Mouse (Mus musculus): ENCODE data around the gene Chit1. TPM values are rescaled to one million over a fixed set of nuclear protein-coding genes. Genes with fewer than 3 reads are reported as not detected.

The Chit1 gene
- polyA plus RNA-seq, 3 experiments from 2014 or later = not detected

GRCm38 (mm10) chr1:134079477-134080163, 31.4 kb upstream of the Chit1 start:
- ATAC-seq = peak; percentile 13

GRCm38 (mm10) chr1:134080406-134080805, 30.6 kb upstream of the Chit1 start:
- ATAC-seq = no peak

DNA sequence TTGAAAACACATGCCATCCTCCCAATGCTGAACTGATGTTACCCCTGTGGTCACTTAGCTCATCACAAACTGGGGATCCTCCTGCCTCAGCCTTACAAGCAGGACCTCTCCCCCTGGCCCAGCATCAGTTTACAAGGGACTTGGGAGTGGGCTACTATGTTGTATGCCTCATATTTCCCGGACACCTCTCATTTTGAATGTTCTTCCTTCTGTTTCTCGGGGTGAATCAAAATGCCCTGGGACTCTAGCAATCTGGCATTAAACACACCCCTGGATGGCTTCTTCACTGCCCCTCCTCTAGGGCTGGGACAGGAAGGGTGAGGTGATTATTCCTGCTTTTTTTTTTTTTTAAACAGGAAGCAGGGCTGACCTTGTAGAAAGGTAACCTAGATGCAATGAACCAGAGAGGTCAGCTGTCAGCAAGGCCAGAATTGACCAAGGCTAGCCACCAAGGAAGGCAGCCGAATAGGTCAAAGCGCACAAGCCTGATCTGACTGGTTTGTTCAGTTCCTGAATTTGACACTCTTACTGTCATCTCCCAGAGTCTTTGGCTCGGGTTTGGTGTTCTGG, 30.1 kb upstream of the Chit1 start:
- no peak for ATAC-seq

- no peak for ATAC-seq
These were observed 28.0 kb upstream of the Chit1 start for GRCm38 (mm10) chr1:134082987-134083516.

- ATAC-seq = no peak
These were observed 27.4 kb upstream of the Chit1 start for GRCm38 (mm10) chr1:134083676-134084075.

- no peak for ATAC-seq
These were observed 26.9 kb upstream of the Chit1 start for GRCm38 (mm10) chr1:134084128-134084527.

GRCm38 (mm10) chr1:134086017-134086416, 25.0 kb upstream of the Chit1 start:
- ATAC-seq = no peak

DNA sequence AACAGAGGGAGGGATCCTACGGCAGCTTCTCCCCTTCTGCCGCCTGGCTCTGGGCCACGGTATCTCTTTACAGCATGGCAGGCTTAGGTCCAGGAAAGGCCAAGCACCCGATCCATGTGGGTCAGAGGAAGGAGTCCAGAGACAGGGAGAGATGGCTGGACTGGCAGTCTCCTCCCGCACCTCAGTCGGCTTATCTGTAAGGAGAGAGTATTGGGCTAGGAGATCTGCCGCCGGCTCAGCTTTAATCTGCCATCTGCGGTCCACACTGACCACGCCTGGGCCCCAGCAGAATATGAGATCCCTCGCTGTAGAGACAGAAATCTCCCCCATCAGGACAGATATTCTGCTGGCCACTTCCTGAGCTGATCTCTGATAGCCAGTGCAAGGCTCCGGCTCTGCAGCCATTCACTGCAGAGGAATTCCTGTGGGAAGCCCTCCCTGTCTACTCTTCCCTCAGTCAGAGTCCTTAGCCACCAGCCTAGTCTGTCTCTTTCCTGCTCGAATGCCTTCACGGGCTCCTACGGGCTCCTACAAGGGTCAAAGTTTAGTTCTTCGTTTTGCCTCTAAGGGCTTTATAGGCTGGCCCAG, 24.1 kb upstream of the Chit1 start:
- ATAC-seq = no peak

GRCm38 (mm10) chr1:134089074-134089473, 22.0 kb upstream of the Chit1 start:
- no peak for ATAC-seq

GRCm38 (mm10) chr1:134091851-134092250, 19.2 kb upstream of the Chit1 start:
- ATAC-seq = no peak

- ATAC-seq = no peak
These were observed 18.7 kb upstream of the Chit1 start for GRCm38 (mm10) chr1:134092368-134092767.

DNA sequence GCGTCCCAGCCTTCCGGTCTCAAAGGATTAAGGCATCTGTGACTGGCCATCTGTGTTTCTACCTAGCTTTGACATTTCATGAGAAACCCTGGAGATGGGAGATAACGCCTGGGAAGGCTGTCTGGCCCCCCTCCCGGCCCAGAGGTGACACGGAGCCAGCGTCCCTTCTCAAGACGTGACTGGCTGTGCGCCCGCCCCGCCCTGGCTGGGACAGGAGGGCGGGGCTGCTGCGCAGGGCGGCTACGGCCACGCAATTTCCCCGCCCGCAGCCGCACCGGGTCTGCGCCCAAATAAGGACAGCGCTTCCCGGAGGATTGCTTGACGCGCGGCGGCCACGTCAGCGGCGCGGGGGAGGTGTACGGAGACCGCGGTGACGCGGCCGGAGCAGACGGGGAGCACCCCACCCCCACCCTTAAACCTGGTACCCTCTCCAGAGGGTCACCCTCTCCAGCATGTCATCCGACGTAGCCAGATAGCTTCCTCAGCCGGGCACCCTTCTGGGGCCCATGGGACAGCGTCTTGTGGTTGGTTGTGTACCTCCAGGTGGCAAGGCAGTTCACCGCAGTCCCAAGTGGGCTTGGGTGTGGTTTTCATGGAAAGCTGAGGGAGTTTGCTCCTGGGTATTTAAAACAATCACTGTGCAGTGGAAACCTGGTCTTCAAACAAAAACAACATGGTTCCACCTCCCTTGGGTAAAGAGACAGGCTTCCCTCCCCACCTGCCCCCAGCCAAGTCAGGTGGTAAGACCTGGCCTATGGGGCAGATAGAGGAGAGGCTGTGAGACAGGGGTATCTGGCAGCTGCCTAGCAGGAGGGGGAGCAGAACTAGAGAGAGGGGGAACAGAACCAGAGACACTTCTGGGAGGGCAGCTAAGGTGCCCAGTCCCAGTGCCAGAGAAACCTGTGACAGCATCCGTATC, 17.9 kb upstream of the Chit1 start:
- ATAC-seq = peak; percentile 84

GRCm38 (mm10) chr1:134093771-134094526, 17.1 kb upstream of the Chit1 start:
- ATAC-seq = peak; percentile 53

GRCm38 (mm10) chr1:134095033-134095612, 15.9 kb upstream of the Chit1 start:
- no peak for ATAC-seq

- ATAC-seq = no peak
These were observed 15.3 kb upstream of the Chit1 start for GRCm38 (mm10) chr1:134095721-134096120.

DNA sequence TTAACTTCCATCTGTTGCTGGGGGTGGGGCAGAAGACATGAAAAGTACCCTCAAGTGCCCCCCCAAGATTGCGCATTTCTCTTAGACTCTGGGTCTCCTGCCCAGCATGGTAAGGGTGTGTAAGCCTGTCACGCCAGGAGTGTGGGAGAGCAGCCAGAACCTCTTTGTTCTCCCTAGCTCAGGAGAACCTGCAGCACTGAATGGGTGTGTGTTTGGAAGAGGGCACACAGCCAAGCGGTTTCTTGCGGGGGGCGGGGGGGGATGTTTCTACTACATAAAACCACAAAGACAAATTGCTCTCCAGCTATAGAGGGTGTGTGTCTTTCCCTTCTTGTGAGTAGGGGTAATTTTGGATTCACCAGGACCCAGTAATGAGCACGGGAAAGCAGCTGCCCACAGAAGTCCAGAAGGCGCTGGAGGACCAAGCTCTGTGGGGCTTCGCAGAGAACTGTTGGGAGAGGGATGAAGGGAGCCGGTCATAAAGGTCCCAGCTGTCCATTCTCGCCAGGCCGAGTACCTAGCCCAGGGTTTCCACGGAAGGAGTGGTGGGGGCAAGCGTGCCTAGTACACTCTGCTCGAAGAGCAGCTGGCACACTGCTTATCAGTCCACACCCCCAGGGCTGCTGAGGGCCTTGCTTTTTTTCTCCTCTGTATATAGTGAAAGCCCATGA, 14.6 kb upstream of the Chit1 start:
- ATAC-seq = no peak

DNA sequence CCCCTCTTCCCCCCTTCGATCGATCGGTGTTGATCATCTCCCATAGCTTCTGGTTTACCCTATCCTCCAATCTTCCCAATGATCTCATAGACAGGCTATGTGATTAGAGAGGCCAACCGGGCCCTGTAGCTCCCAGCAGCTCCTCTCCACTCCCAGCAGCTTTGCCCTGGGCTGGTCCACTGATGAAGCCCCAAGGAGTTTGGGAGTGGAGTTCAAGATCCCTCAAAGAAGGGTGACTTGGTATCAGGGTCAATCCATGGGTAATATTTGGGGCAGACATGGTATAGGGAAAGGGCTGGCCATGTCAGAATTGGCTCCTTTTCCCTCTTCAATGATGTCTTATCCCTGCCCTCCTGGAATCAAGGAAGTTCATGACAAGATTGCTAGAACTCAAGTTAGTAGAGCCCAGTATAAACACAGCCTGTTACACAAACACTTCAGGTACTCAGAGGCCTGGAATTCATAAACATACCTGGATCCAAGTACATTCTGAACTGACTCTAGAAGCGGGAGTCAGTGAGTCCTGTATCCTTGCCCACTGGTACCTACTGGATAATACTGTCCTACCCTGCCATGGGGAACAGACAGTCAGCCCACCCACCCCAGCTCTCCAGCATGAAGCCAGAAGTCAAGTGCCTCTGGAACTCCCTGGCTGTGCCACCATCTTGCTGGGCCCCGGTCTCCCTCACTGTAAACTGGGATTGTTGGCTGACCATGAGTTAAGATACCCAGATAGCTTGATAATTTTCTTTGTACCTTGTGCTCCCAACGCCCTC, 13.8 kb upstream of the Chit1 start:
- no peak for ATAC-seq

GRCm38 (mm10) chr1:134097956-134098725, 12.9 kb upstream of the Chit1 start:
- ATAC-seq = no peak

DNA sequence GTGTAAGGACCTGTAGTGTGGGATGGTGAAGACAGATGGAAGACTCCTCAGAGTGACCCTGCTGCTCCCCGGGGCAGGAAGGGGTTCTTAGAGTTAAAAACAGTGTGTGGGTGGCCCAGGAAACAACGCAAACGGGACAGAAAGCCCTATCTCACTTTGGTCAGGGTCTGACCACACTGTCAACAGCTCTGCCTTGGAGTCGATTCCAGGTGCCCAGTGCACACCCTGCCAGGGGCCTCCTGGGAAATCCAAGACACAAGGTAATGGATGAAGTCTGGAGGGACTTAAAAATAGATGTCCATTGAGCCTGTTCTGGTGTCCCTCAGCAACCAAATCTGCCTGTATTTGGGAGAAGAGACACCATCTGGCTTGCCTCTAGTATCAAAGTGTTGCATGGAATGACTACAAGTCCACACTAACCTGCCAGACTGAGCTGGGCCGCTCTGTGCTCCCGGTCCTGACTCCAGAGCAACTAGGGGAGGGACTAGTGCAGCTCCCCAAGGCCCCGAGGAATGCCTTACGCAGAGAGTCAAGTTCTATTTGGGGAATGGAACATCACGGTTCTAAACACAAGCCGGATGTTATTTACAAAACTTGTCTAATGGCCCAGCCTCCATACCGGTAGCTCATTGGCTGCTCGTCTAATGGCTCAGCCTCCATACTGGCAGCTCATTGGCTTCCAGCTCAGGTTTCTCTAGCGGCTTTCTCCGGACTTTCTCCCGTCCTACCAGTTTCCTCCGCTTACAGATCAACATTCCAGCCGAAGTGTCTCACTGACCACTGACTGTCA, 12.1 kb upstream of the Chit1 start:
- peak; percentile 98 for ATAC-seq
